In the genomic region with DNA sequence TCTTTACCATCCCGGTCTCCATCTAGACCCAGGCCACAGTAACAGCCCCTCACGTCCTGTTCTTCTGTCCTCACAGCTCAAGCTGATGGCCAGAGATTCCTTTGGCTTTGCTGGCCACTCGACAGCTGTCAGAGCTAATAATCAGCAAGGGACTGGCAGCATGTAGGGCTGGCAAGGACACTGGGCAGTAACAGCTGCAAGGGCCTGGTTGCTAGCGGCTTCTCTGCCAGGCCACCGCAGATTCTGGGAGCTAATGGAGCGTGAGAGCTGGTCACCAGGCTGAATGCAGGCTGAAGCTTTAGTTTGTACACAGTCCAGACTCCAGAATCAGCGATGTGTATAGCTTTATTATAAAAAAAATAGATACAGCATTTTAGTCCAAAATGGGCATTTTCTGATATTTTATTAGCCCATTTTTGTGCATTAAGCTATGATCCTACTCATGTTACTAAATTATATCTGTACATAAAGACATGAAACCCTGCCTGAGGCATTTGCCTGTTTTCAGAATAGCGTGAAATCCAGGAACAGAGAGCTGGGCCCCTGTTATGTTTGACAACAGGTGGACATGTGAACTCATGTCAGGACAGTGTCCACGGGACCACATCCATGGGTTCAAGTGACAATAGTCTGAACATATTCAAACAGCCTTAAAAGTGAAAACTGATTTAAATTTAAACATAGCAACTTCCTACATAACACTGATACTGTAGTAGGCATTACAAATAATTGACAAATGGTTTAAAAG, we compare ENCODE assay signal across 14 mouse cellular contexts. TPM values are rescaled to one million over a fixed set of nuclear protein-coding genes. Genes with fewer than 3 reads are reported as not detected.
DNase-seq lines count a peak whose midpoint lies in the region; ATAC-seq and TF ChIP-seq lines count a peak whose summit lies in the region.
"Had no signal": no experiment of that assay in that cellular context is flagged by ENCODE, and none has a peak within 500 bp of the region (broad histone marks: within the 10 kb centered on the region; RNA-seq: fewer than 3 reads in every experiment).

No protein-coding gene starts in this region.

- no peak overlapping the region for H3K4me3 ChIP-seq in gastrocnemius, adult 2 months
- H3K4me3 ChIP-seq: megakaryocyte, embryonic 14.5 days; stomach, embryonic 15.5 days had no signal

- intact Hi-C loops in gastrocnemius, adult 2 months (cut with DNase I), result no loop called here

- no peak for ATAC-seq in granulocyte monocyte progenitor cell, adult 5-6 weeks (replicated peaks; ENCODE audit: poor library complexity, severe bottlenecking)
- ATAC-seq in megakaryocyte-erythroid progenitor cell, adult 5-6 weeks (replicated peaks; ENCODE audit: low FRiP score, low TSS enrichment, poor library complexity, severe bottlenecking), result no peak

- DNase-seq in layer of hippocampus, postnatal 10 days (ENCODE audit: low spot score in 2 of 2), result peak; percentile 51 to 63
- no peak for DNase-seq in layer of hippocampus, postnatal 25 days (ENCODE audit: extremely low spot score in 1 of 2, low spot score in 1 of 2)
- peak; percentile 60 for DNase-seq in brain, embryonic 14.5 days (ENCODE audit: low read depth)
- peak; percentile 84 for DNase-seq in gastrocnemius, adult 2 months
- peak; percentile 46 to 54 for DNase-seq in kidney, postnatal 36 days
- DNase-seq in spleen, adult 12 weeks (ENCODE audit: low spot score), result no peak
- DNase-seq: adrenal gland, postnatal 25 days; embryo, embryonic 11 days; heart, postnatal 14 days had no signal

- no peak for TF ChIP-seq POLR2A in brain, embryonic 14.5 days (IDR thresholded peaks at IDR 0.05; ENCODE audit: borderline replicate concordance, extremely low read depth, insufficient read depth, insufficient read length, poor library complexity, severe bottlenecking)

- TF ChIP-seq CTCF in brain, embryonic 14.5 days (IDR thresholded peaks at IDR 0.05; ENCODE audit: borderline replicate concordance, extremely low read depth, insufficient read depth, insufficient read length), result no peak
- TF ChIP-seq CTCF in gastrocnemius, adult 2 months (IDR thresholded peaks at IDR 0.05), result no peak

- H3K27ac ChIP-seq in gastrocnemius, adult 2 months, result no peak overlapping the region
- H3K27ac ChIP-seq: liver, embryonic 14.5 days; stomach, embryonic 15.5 days had no signal

RNA-seq across cellular contexts. Expression of gene Dap, which starts 16.6 kb away (rescaled TPM):
- total RNA-seq in layer of hippocampus, postnatal 10 days (2021), result 10 to 100 TPM; 17.2 to 21.4 TPM
- total RNA-seq in layer of hippocampus, postnatal 25 days (2021), result 1 to 10 TPM; 9.1 to 9.8 TPM
- 16.6 and 24.4 TPM in 2 replicates for polyA plus RNA-seq in brain, embryonic 14.5 days (2012; rRNA removed)
- total RNA-seq in gastrocnemius, adult 2 months (2021), result 10 to 100 TPM in 1 of 2 experiments, 1 to 10 TPM in 1; 6.2 to 11.4 TPM
- 128 and 157 TPM in 2 replicates for total RNA-seq in granulocyte monocyte progenitor cell, adult 5-6 weeks (2014; fragmentation: Nextera tagmentation)
- total RNA-seq in granulocyte monocyte progenitor cell, adult 5-6 weeks (2017), result 87.6 and 117 TPM in 2 replicates
- total RNA-seq in megakaryocyte-erythroid progenitor cell, adult 5-6 weeks (2014; fragmentation: Nextera tagmentation), result 59.5 and 59.6 TPM in 2 replicates
- 59.5 and 64.0 TPM in 2 replicates for total RNA-seq in megakaryocyte-erythroid progenitor cell, adult 5-6 weeks (2017)

Comparison
In these comparisons a context has a peak if more than half of its experiments do, and no peak if none do; other contexts are left out.
1. DNase-seq: peak in layer of hippocampus, postnatal 10 days (2 of 2), brain, embryonic 14.5 days (single experiment), gastrocnemius, adult 2 months (single experiment) and kidney, postnatal 36 days (2 of 2); none in layer of hippocampus, postnatal 25 days (0 of 2) and spleen, adult 12 weeks (single experiment).